Mouse (Mus musculus) olfactory bulb, adult 2 months (tissue): ENCODE data around the gene Il18bp. TPM values are rescaled to one million over a fixed set of nuclear protein-coding genes. Genes with fewer than 3 reads are reported as not detected.
"Not testable (repeated sequence)": the region's sequence is repeated elsewhere in the genome, so short reads cannot be mapped to it uniquely, and the experiment has no call there.

Source experiments
- H3K27ac ChIP-seq: fragments of 200-500 bp; 2 replicates; pipeline ENCODE4 v1.5.1; 2012; ENCODE audit warnings: low read depth, low read length; ENCODE audit not compliant: insufficient read depth
- H3K4me1 ChIP-seq: fragments of 200-500 bp; 2 replicates; pipeline ENCODE4 v1.6.1; 2012; ENCODE audit warnings: low read length; ENCODE audit not compliant: control insufficient read depth, insufficient read depth
- H3K4me3 ChIP-seq: fragments of 200-500 bp; 2 replicates; pipeline ENCODE4 v1.5.1; 2012; ENCODE audit warnings: mild to moderate bottlenecking, low read depth, low read length, moderate library complexity; ENCODE audit not compliant: insufficient read depth
- CTCF ChIP-seq: fragments of 200-500 bp; IDR thresholded peaks from 2 replicates; pipeline ENCODE4 v1.5.1; 2012; ENCODE audit warnings: low read depth, mild to moderate bottlenecking, low read length, moderate library complexity; ENCODE audit not compliant: insufficient read depth
- POLR2A ChIP-seq: fragments of 200-500 bp; IDR thresholded peaks from 2 replicates; pipeline ENCODE4 v1.6.1; 2012; ENCODE audit warnings: mild to moderate bottlenecking, low read depth, low read length, moderate library complexity; ENCODE audit not compliant: insufficient read depth
- WGBS: fragments of 180-500 bp; shearing (Covaris S2); methylation state at CpG from one replicate; pipeline ENCODE4 v1.1.7; 2018; 5-methylcytosine and 5-hydroxymethylcytosine counted together
- polyA plus RNA-seq: library from polyadenylated mRNA; stranded (reverse); fragments of >200 nt; gene quantifications from 2 replicates; pipeline ENCODE4 v1.2.4, GENCODE M21; 2012; ENCODE audit warnings: low replicate concordance; ENCODE audit not compliant: missing spikeins, insufficient read depth, insufficient read length

Gene Il18bp
- polyA plus RNA-seq, 1 experiment = not detected

- no peak overlapping the region for H3K27ac ChIP-seq
- H3K4me1 ChIP-seq = peaks cover 3% of the 10 kb centered on the region; the same call in 1 of the 2 replicates
- no peak overlapping the region for H3K4me3 ChIP-seq
- WGBS = 95% methylated on average over 3 of the region's 3 CpGs
- TF ChIP-seq CTCF = no peak
- TF ChIP-seq POLR2A = no peak
Measured at GRCm38 (mm10) chr7:102037318-102037717, 18.8 kb upstream of the Il18bp start.

- TF ChIP-seq CTCF = no peak
- TF ChIP-seq POLR2A = no peak
- H3K4me1 ChIP-seq = peaks cover 3% of the 10 kb centered on the region; the same call in 1 of the 2 replicates
- WGBS = 86% methylated on average over 2 of the region's 2 CpGs
Measured at GRCm38 (mm10) chr7:102035534-102035933, 17.0 kb upstream of the Il18bp start.

DNA sequence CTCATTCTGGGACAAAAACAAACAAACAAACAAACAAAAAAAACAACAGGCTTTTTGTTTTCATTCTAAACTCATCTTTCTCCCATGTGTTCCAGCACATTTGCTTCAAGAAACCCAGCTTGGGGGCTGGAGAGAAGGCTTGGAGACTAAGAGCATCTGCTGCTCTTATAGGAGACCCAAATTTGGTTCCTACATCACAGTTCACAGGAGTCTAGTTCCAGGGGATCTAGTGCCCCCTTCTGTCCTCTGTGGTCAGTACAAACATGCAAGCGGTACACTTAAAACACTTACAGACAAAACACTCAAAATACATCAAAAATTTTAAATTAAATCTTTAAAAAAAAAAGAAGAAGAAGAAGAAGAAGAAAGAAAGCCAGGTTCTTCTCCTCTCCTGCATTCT, 16.4 kb upstream of the Il18bp start:
- TF ChIP-seq POLR2A (no peak), CTCF (no peak)

More at GRCm38 (mm10) chr7:102035534-102035933, 17.0 kb upstream of the Il18bp start:
- H3K27ac ChIP-seq = no peak overlapping the region
- H3K4me3 ChIP-seq = no peak overlapping the region

DNA sequence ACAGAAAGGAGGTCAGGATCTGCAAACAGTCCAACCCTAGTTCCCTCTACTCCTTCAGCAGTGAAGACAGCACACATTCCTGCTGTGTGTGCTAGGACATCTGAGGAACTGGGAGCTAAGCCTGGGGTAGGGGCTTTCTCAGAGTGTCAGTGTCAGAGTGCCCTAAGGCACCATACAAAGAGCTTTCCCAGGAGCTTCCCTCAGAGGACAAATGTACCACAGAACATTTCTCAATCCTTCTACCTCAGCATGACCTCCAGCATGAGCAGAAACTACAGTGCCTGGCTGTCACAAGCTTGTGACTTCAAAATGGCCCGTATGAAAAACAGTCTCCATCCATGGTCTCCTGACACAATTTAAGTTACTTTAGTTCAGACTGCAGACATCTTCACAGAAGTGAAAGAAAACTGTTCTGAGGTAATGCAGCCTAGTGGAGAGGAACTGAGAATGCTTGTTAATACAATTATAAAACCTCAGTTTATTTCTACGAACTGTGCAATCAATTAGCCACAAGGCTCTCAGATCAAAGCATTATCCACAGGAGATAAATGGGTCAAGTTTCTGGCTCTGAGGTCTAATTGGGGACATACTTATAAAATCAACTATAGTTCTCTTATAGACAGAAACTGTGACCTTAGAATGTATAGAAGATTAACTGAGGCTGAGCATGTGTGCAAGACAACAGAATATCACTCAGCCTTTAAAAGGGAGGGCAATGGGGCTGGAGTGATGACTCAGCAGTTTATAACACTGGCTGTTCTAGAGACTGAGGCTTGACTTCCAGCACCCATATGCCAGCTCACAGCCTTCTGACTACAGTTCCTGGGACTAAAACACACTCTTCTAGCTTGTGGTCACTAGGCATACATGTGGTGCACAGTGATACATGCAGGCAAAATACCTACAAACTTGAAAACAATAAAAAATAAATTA, 7.0 kb upstream of the Il18bp start:
- Histone ChIP-seq H3K4me1 (no peaks in the 10 kb centered on the region), H3K27ac (no peak overlapping the region), H3K4me3 (no peak overlapping the region)
- TF ChIP-seq CTCF (no peak), POLR2A (no peak)
- WGBS = 62% methylated on average over 2 of the region's 2 CpGs

More for the DNA sequence above, 16.4 kb upstream of the Il18bp start:
- 94% methylated on average over 1 of the region's 1 CpGs for WGBS
- Histone ChIP-seq H3K27ac (no peak overlapping the region), H3K4me1 (peaks cover 3% of the 10 kb centered on the region; the same call in 1 of the 2 replicates), H3K4me3 (no peak overlapping the region)

GRCm38 (mm10) chr7:102023821-102024220, 5.3 kb upstream of the Il18bp start:
- Histone ChIP-seq H3K4me1 (no peaks in the 10 kb centered on the region), H3K4me3 (no peak overlapping the region), H3K27ac (no peak overlapping the region)
- WGBS = 80% methylated on average over 9 of the region's 9 CpGs
- TF ChIP-seq CTCF (no peak), POLR2A (no peak)

GRCm38 (mm10) chr7:102020934-102021333, 2.4 kb upstream of the Il18bp start:
- not testable (repeated sequence) for H3K27ac ChIP-seq, H3K4me1 ChIP-seq, H3K4me3 ChIP-seq
- WGBS = 98% methylated on average over 2 of the region's 2 CpGs

DNA sequence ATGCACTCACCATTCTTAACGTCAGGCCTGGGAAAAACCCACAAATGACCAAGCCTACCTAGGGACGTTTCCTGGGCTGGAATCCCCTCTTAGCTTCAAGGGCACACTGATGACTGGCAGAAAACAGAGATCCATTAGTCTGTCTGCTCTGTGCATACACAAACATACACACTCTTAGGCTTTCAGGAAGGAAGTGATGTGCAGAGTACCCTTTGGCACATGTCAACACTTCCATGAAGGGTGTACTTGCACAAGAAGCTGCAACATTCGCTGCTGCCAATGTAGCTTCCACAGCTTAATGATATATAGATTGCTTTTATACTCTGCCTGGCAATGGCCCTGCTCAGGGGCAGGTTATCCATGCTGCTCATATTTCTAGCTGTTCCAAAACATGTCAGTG, 872 bp upstream of the Il18bp start:
- H3K27ac ChIP-seq = no peak overlapping the region
- WGBS = 55% methylated on average over 3 of the region's 3 CpGs
- no peak overlapping the region for H3K4me3 ChIP-seq
- no peaks in the 10 kb centered on the region for H3K4me1 ChIP-seq
- TF ChIP-seq CTCF (no peak), POLR2A (no peak)

- H3K4me1 ChIP-seq = no peaks in the 10 kb centered on the region
- H3K27ac ChIP-seq = no peak overlapping the region
- 47% methylated on average over 7 of the region's 7 CpGs for WGBS
- H3K4me3 ChIP-seq = no peak overlapping the region
- TF ChIP-seq CTCF (no peak), POLR2A (no peak)
Measured at GRCm38 (mm10) chr7:102018034-102018433, 456 bp downstream of the Il18bp start.

DNA sequence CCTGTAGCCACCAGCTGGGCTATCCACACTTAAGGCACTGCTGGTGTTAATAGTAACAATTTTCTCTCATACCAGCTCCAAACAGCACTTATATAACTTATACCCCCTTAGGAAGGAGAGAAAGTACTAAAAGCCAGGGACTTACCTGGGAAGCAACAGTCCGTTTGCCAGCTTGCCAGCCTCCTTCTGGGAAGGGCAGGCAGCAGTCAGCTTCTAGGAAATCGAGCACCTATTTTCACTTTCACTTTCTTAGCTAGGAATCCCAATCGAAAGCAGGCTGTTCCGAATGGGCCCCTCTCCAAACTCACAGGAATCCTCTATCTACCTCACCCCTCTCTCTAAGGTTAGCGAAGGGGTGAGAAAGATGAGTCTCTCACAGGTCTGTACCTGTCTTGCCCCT, 1.0 kb downstream of the Il18bp start:
- WGBS = 76% methylated on average over 5 of the region's 5 CpGs
- no peak for TF ChIP-seq CTCF
- no peak for TF ChIP-seq POLR2A
- H3K4me3 ChIP-seq = no peak overlapping the region
- no peaks in the 10 kb centered on the region for H3K4me1 ChIP-seq
- H3K27ac ChIP-seq = no peak overlapping the region

- H3K4me3 ChIP-seq = no peak overlapping the region
- H3K4me1 ChIP-seq = no peaks in the 10 kb centered on the region
- WGBS = 70% methylated on average over 4 of the region's 4 CpGs
- no peak for TF ChIP-seq POLR2A
- no peak overlapping the region for H3K27ac ChIP-seq
Measured at GRCm38 (mm10) chr7:102016936-102017335, 1.6 kb downstream of the Il18bp start.
